ENCODE assay signal across 8 mouse cellular contexts in the genomic region with DNA sequence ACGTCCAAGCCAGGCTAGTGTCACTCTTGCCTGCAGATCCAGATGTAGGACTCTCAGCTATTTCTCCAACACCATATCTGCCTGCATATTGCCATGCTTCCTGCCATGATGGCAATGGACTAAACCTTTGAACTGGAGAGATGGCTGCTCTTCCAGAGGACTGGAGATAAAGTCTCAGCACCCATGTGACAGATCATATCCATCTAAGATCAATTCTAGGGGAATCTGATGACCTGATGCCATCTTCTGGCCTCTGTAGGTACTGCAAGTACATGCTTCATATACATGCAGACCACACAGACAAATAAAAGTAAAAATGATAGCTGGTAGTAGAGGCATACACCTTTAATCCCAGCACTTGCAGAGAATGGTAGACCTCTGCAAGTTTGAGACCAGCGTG. TPM values are rescaled to one million over a fixed set of nuclear protein-coding genes. Genes with fewer than 3 reads are reported as not detected.
DNase-seq lines count a peak whose midpoint lies in the region; ATAC-seq and TF ChIP-seq lines count a peak whose summit lies in the region.

No protein-coding gene starts in this region.

- no peak overlapping the region for H3K4me3 ChIP-seq in testis, adult 2 months (ENCODE audit: control insufficient read depth, low read depth, low read length)
- no peak overlapping the region for H3K4me3 ChIP-seq in midbrain, embryonic 13.5 days (replicated peaks)

- no peaks in the 10 kb centered on the region for H3K9me3 ChIP-seq in midbrain, embryonic 13.5 days

- no peak for TF ChIP-seq POLR2A in testis, adult 2 months (IDR thresholded peaks at IDR 0.05; ENCODE audit: control insufficient read depth, low read depth, low read length)

- TF ChIP-seq CTCF in testis, adult 2 months (IDR thresholded peaks at IDR 0.05; ENCODE audit: control insufficient read depth, insufficient read depth, insufficient replicate concordance, low read depth, low read length) = 0 out of 2 replicates have a peak, but pooled peaks have one; percentile 10

- H3K27ac ChIP-seq in testis, adult 2 months (ENCODE audit: control insufficient read depth, insufficient read depth, low read depth, low read length) = no peak overlapping the region
- H3K27ac ChIP-seq in midbrain, embryonic 13.5 days = no peak overlapping the region

- peak; percentile 33 for DNase-seq in gastrocnemius, postnatal 10 days
- no peak for DNase-seq in gastrocnemius, postnatal 14 days
- no peak for DNase-seq in testis, postnatal 14 days (ENCODE audit: low spot score)
- peak; percentile 29 for DNase-seq in embryo, embryonic 11 days

- H3K4me2 ChIP-seq in midbrain, embryonic 13.5 days (replicated peaks) = no peak overlapping the region

- WGBS in midbrain, embryonic 13.5 days = 78% methylated on average over 2 of the region's 2 CpGs

- H3K27me3 ChIP-seq in testis, adult 2 months (ENCODE audit: control insufficient read depth, insufficient read depth, low read length) = no peaks in the 10 kb centered on the region
- H3K27me3 ChIP-seq in midbrain, embryonic 13.5 days = no peaks in the 10 kb centered on the region

- intact Hi-C loops in gastrocnemius, postnatal 14 days (cut with DNase I; ENCODE audit: low total_unique reads) = no loop called here

- H3K9ac ChIP-seq in midbrain, embryonic 13.5 days (replicated peaks) = no peak overlapping the region

- no peaks in the 10 kb centered on the region for H3K4me1 ChIP-seq in testis, adult 2 months (ENCODE audit: control insufficient read depth, insufficient read depth, low read length)
- H3K4me1 ChIP-seq in midbrain, embryonic 13.5 days (replicated peaks) = no peaks in the 10 kb centered on the region

- H3K36me3 ChIP-seq in testis, adult 2 months (ENCODE audit: control insufficient read depth, insufficient read depth, low read length) = no peaks in the 10 kb centered on the region
- peaks cover 84% of the 10 kb centered on the region for H3K36me3 ChIP-seq in midbrain, embryonic 13.5 days

- ATAC-seq in megakaryocyte-erythroid progenitor cell, adult 5-6 weeks (replicated peaks; ENCODE audit: low FRiP score, low TSS enrichment, poor library complexity, severe bottlenecking) = peak; percentile 66
- ATAC-seq in inflammation-experienced regulatory T-cells, adult 6 months = no peak
- ATAC-seq in midbrain, embryonic 13.5 days = no peak

RNA-seq across cellular contexts. Expression of a gene that starts 10.5 kb away (rescaled TPM):
- total RNA-seq in gastrocnemius, postnatal 10 days (2021) = 1 to 10 TPM; 3.6 to 6.3 TPM
- total RNA-seq in gastrocnemius, postnatal 14 days (2021) = 1 to 10 TPM; 3.2 to 4.0 TPM
- polyA plus RNA-seq in testis, adult 2 months (2012; rRNA removed) = 0.60 and 0.63 TPM in 2 replicates
- not detected in 2 replicates for total RNA-seq in megakaryocyte-erythroid progenitor cell, adult 5-6 weeks (2014; fragmentation: Nextera tagmentation)
- 0.80 TPM in 1 of 2 replicates, not detected in the other for total RNA-seq in megakaryocyte-erythroid progenitor cell, adult 5-6 weeks (2017)
- 1 to 10 TPM; 3.3 to 5.0 (median 4.4) TPM for polyA plus RNA-seq in inflammation-experienced regulatory T-cells, adult 6 months (2017; shearing (Covaris generic))
- 0.50 and 1.2 TPM in 2 replicates for polyA plus RNA-seq in midbrain, embryonic 13.5 days (2015; fragmentation: Nextera tagmentation; extraction: Ambion mirVana)

RNA-seq across cellular contexts. Expression of a gene that starts 46.7 kb away (rescaled TPM):
- 1 to 10 TPM; 2.5 to 3.9 TPM for total RNA-seq in gastrocnemius, postnatal 10 days (2021)
- 1 to 10 TPM; 1.5 to 3.0 TPM for total RNA-seq in gastrocnemius, postnatal 14 days (2021)
- polyA plus RNA-seq in testis, adult 2 months (2012; rRNA removed) = 0.87 and 0.88 TPM in 2 replicates
- 3.0 and 6.0 TPM in 2 replicates for total RNA-seq in megakaryocyte-erythroid progenitor cell, adult 5-6 weeks (2014; fragmentation: Nextera tagmentation)
- 0.08 and 2.7 TPM in 2 replicates for total RNA-seq in megakaryocyte-erythroid progenitor cell, adult 5-6 weeks (2017)
- 10 to 100 TPM in 2 of 3 experiments, 1 to 10 TPM in 1; 6.9 to 21.9 (median 16.0) TPM for polyA plus RNA-seq in inflammation-experienced regulatory T-cells, adult 6 months (2017; shearing (Covaris generic))
- 3.9 and 4.5 TPM in 2 replicates for polyA plus RNA-seq in midbrain, embryonic 13.5 days (2015; fragmentation: Nextera tagmentation; extraction: Ambion mirVana)

Comparison
In these comparisons a context has a peak if more than half of its experiments do, and no peak if none do; other contexts are left out.
1. DNase-seq: peak in gastrocnemius, postnatal 10 days (single experiment) and embryo, embryonic 11 days (single experiment); none in gastrocnemius, postnatal 14 days (single experiment) and testis, postnatal 14 days (single experiment).